In the genomic region with DNA sequence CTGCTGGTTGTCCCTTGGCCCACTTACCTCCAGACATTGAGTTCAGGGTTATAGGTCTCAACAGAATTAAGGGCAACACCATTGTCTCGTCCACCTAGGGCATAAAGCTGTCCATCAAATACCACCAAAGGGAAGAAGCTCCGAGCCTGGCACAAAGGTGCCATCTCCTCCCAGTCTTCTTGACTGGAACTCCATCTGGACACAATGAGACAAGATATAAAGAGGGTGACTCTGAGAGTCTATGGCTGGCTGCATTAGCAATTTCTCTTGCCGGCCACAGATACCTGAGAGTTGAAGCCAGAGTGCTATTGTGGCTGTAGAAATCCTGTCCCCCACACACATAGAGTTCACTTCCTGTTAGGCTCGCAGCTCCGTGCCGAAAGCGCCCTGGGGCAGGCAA, we compare ENCODE assay signal across 24 mouse cellular contexts. TPM values are rescaled to one million over a fixed set of nuclear protein-coding genes. Genes with fewer than 3 reads are reported as not detected.
DNase-seq lines count a peak whose midpoint lies in the region; ATAC-seq and TF ChIP-seq lines count a peak whose summit lies in the region.
"Had no signal": no experiment of that assay in that cellular context is flagged by ENCODE, and none has a peak within 500 bp of the region (broad histone marks: within the 10 kb centered on the region; RNA-seq: fewer than 3 reads in every experiment).

No protein-coding gene starts in this region.

- no peak for TF ChIP-seq CTCF in bone marrow macrophage, adult 2 months (IDR thresholded peaks at IDR 0.05; ENCODE audit: low read depth, low read length)

- ATAC-seq in granulocyte monocyte progenitor cell, adult 5-6 weeks (replicated peaks; ENCODE audit: poor library complexity, severe bottlenecking): peak; percentile 29
- ATAC-seq in neutrophil, adult 5-6 weeks (ENCODE audit: extremely low read depth, insufficient number of reproducible peaks, low FRiP score, poor library complexity, severe bottlenecking): peak; percentile 13; the same call in 1 of the 2 replicates
- ATAC-seq: forebrain, embryonic 14.5 days; forebrain, postnatal 0 days; hindbrain, postnatal 0 days; inflammation-experienced regulatory T-cells, adult 6 months; intestine, embryonic 16.5 days; Patski had no signal

- peaks cover 43% of the 10 kb centered on the region for H3K4me1 ChIP-seq in bone marrow macrophage, adult 2 months (ENCODE audit: control insufficient read depth, insufficient read depth, low read length)

- H3K27ac ChIP-seq in bone marrow macrophage, adult 2 months (ENCODE audit: insufficient read depth, low read depth, low read length): peak overlapping the region; percentile 84
- H3K27ac ChIP-seq: embryonic facial prominence, embryonic 12.5 days; embryonic facial prominence, embryonic 15.5 days; heart, adult 2 months; heart, embryonic 15.5 days; hindbrain, embryonic 14.5 days; hindbrain, postnatal 0 days had no signal

- peak overlapping the region; percentile 29 for H3K4me3 ChIP-seq in bone marrow macrophage, adult 2 months (ENCODE audit: insufficient read depth, low read length)
- H3K4me3 ChIP-seq: embryonic facial prominence, embryonic 12.5 days; embryonic facial prominence, embryonic 15.5 days; heart, adult 2 months; heart, embryonic 12.5 days; heart, embryonic 15.5 days had no signal

- TF ChIP-seq POLR2A in bone marrow macrophage, adult 2 months (IDR thresholded peaks at IDR 0.05; ENCODE audit: borderline replicate concordance, low read depth, low read length): no peak

- DNase-seq in heart, adult 11 months: peak; percentile 92
- DNase-seq in heart, postnatal 36 days: no peak
- DNase-seq in layer of hippocampus, adult 11-12 months (ENCODE audit: low spot score): no peak
- DNase-seq in adrenal gland, adult 2 months: no peak
- DNase-seq: B cell, adult 2 months; forebrain, postnatal 0 days; gastrocnemius, postnatal 10 days had no signal

- intact Hi-C loops in heart, postnatal 36 days (cut with DNase I): no loop called here

RNA-seq across cellular contexts. Expression of a gene that starts 5.2 kb away (rescaled TPM):
- total RNA-seq in heart, postnatal 36 days (2021): 10 to 100 TPM; 27.6 to 43.8 TPM
- 2.0 and 2.1 TPM in 2 replicates for polyA plus RNA-seq in bone marrow macrophage, adult 2 months (2012; ENCODE audit: insufficient read depth, insufficient read length, missing spikeins)
- 0.17 TPM in 1 of 2 replicates, not detected in the other for total RNA-seq in granulocyte monocyte progenitor cell, adult 5-6 weeks (2014; fragmentation: Nextera tagmentation)
- total RNA-seq in granulocyte monocyte progenitor cell, adult 5-6 weeks (2017): 0.10 and 0.73 TPM in 2 replicates
- not detected in 2 replicates for total RNA-seq in neutrophil, adult 5-6 weeks (2017)
- 1 to 10 TPM in 1 of 2 experiments, under 1 TPM in 1; 0.46 to 1.0 TPM for total RNA-seq in adrenal gland, adult 2 months (2021)
- 0.45 and 1.0 TPM in 2 replicates for polyA plus RNA-seq in adrenal gland, adult 2 months (2012; rRNA removed)
- total RNA-seq: CH12.LX had no signal
- polyA plus RNA-seq: G1E; hindbrain, embryonic 11.5 days had no signal

RNA-seq across cellular contexts. Expression of a gene that starts 21.7 kb away (rescaled TPM):
- 10 to 100 TPM; 10.3 to 13.9 TPM for total RNA-seq in heart, postnatal 36 days (2021)
- polyA plus RNA-seq in bone marrow macrophage, adult 2 months (2012; ENCODE audit: insufficient read depth, insufficient read length, missing spikeins): 206 and 269 TPM in 2 replicates
- 41.8 and 54.2 TPM in 2 replicates for total RNA-seq in granulocyte monocyte progenitor cell, adult 5-6 weeks (2014; fragmentation: Nextera tagmentation)
- total RNA-seq in granulocyte monocyte progenitor cell, adult 5-6 weeks (2017): 17.4 and 21.1 TPM in 2 replicates
- total RNA-seq in neutrophil, adult 5-6 weeks (2017): 36.1 and 41.5 TPM in 2 replicates
- total RNA-seq in adrenal gland, adult 2 months (2021): 10 to 100 TPM; 15.5 to 17.5 TPM
- polyA plus RNA-seq in adrenal gland, adult 2 months (2012; rRNA removed): 16.0 and 18.9 TPM in 2 replicates

RNA-seq across cellular contexts. Expression of a gene that starts 32.6 kb away (rescaled TPM):
- total RNA-seq in heart, postnatal 36 days (2021): 10 to 100 TPM; 75.7 to 79.2 TPM
- polyA plus RNA-seq in bone marrow macrophage, adult 2 months (2012; ENCODE audit: insufficient read depth, insufficient read length, missing spikeins): 51.1 and 57.9 TPM in 2 replicates
- total RNA-seq in granulocyte monocyte progenitor cell, adult 5-6 weeks (2014; fragmentation: Nextera tagmentation): 77.5 and 111 TPM in 2 replicates
- 110 and 118 TPM in 2 replicates for total RNA-seq in granulocyte monocyte progenitor cell, adult 5-6 weeks (2017)
- 46.7 and 58.8 TPM in 2 replicates for total RNA-seq in neutrophil, adult 5-6 weeks (2017)
- total RNA-seq in adrenal gland, adult 2 months (2021): 10 to 100 TPM; 37.7 to 45.0 TPM
- 149 and 171 TPM in 2 replicates for polyA plus RNA-seq in adrenal gland, adult 2 months (2012; rRNA removed)

RNA-seq across cellular contexts. Expression of a gene that starts 32.7 kb away (rescaled TPM):
- 10 to 100 TPM; 27.7 to 28.1 TPM for total RNA-seq in heart, postnatal 36 days (2021)
- polyA plus RNA-seq in bone marrow macrophage, adult 2 months (2012; ENCODE audit: insufficient read depth, insufficient read length, missing spikeins): 16.7 and 21.3 TPM in 2 replicates
- 214 and 260 TPM in 2 replicates for total RNA-seq in granulocyte monocyte progenitor cell, adult 5-6 weeks (2014; fragmentation: Nextera tagmentation)
- 202 and 229 TPM in 2 replicates for total RNA-seq in granulocyte monocyte progenitor cell, adult 5-6 weeks (2017)
- 12.3 and 23.3 TPM in 2 replicates for total RNA-seq in neutrophil, adult 5-6 weeks (2017)
- 10 to 100 TPM; 54.7 to 80.9 TPM for total RNA-seq in adrenal gland, adult 2 months (2021)
- polyA plus RNA-seq in adrenal gland, adult 2 months (2012; rRNA removed): 20.9 and 27.1 TPM in 2 replicates

RNA-seq across cellular contexts. Expression of a gene that starts 38.6 kb away (rescaled TPM):
- total RNA-seq in heart, postnatal 36 days (2021): 10 to 100 TPM; 24.5 to 27.2 TPM
- polyA plus RNA-seq in bone marrow macrophage, adult 2 months (2012; ENCODE audit: insufficient read depth, insufficient read length, missing spikeins): 131 and 158 TPM in 2 replicates
- 48.4 and 72.7 TPM in 2 replicates for total RNA-seq in granulocyte monocyte progenitor cell, adult 5-6 weeks (2014; fragmentation: Nextera tagmentation)
- total RNA-seq in granulocyte monocyte progenitor cell, adult 5-6 weeks (2017): 20.9 and 25.0 TPM in 2 replicates
- total RNA-seq in neutrophil, adult 5-6 weeks (2017): 48.2 and 58.0 TPM in 2 replicates
- 10 to 100 TPM; 56.7 to 69.6 TPM for total RNA-seq in adrenal gland, adult 2 months (2021)
- polyA plus RNA-seq in adrenal gland, adult 2 months (2012; rRNA removed): 120 and 125 TPM in 2 replicates

Comparison
In these comparisons a context has a peak if more than half of its experiments do, and no peak if none do; other contexts are left out.
1. RNA of a gene that starts 5.2 kb away (total RNA-seq): 27.6 to 43.8 TPM in heart, postnatal 36 days; 0.46 to 1.0 TPM in adrenal gland, adult 2 months, 0.10 to 0.73 TPM in granulocyte monocyte progenitor cell, adult 5-6 weeks and not detected in neutrophil, adult 5-6 weeks; every median in the first group is over 10 times any median in the second.